Mouse (Mus musculus) MEL-GATA-1-ER (cell line): ENCODE results near the gene Zbtb44.
"Not testable (repeated sequence)": the region's sequence is repeated elsewhere in the genome, so short reads cannot be mapped to it uniquely, and the experiment has no call there.

ENCODE experiments used
- DNase-seq: peaks from one replicate; pipeline ENCODE4 v3.0.0-alpha.2; 2012; ENCODE audit warnings: low read depth; ENCODE audit errors: extremely low read depth

Gene Zbtb44

DNA sequence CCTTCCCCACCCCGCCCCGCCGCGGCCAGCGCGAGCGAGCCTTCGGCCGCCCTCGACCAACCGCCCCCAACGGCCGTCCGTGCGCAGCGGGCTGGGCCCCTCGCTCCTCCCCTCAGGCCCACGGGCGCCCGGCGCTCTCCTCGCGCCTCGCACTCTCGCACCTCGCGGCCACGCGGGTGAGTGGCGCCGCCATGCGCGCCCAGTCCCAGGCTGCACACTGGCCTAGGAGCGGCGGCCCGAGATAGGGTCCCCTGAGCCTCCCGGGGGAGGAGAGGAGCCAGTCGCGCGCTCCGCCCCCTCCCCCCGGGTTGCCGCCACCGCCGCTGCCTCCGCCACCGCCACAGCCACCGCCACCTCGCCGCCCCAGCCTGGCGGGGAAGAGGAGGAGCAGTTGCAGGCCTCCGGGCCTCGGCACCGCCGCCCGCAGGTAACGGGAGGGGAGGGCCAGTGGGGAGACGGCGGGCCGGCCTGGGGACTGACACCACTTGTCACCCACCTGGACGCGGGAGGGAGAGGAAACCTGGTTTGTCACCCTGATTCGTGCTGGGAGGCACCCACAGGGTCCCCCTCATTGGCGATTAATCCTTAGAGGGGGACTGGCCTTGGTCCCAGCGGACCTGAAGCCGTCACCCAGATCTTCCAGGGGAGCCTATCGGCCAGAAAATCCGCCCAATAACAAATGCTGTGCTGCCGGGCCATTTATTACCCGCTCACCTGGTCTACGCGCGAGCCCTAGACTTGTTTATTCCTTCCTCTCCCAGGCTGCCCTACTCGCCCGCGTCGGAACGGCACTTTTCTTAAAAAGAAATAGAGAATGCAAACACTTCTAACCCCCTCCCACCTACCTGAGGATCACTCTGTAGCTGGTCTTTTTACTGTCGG, at the start of gene Zbtb44:
Gene Zbtb44, plus strand, starts transcription at position 113 of the 882 bp plus-strand sequence.
- peak; percentile 36 for DNase-seq

DNA sequence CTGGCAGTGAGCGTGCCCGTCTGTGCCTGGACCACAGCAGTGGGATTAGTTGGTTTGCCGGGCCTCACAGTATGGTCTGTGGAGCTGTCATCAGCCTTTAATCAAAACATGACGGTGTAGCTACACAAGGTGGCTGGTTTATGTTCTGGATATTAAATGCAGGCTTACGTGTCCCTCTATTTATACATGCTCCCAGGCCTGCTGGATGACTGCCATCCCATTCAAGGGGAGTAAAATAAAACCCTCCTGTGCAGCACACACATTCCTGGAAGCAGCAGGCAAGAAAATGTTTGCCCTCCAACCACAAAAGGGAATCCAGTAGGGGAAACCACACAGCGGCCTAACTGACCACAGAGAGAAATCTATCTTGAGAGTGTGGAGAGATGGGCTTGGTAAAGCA, 44.7 kb upstream of the Zbtb44 start:
- no peak for DNase-seq

DNA sequence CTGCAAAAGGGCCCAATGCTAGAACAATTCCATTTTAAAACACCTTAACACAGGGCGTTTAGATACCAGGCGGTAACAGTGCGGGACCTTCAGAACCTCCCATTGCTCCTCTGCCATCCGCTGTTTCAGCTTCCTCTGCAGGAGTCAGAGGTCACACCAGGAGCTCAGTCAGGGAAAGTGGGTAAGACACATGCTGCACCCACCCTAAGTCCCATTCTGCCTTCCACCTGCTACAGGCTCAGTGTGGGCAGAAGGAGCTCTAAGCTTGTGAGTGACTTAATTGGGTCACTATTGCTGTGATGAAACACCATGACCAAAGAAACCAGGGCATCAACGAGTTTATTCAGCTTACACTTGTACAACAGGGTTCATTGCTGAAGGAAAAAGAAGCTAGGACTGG, 37.3 kb upstream of the Zbtb44 start:
- DNase-seq, result no peak

DNA sequence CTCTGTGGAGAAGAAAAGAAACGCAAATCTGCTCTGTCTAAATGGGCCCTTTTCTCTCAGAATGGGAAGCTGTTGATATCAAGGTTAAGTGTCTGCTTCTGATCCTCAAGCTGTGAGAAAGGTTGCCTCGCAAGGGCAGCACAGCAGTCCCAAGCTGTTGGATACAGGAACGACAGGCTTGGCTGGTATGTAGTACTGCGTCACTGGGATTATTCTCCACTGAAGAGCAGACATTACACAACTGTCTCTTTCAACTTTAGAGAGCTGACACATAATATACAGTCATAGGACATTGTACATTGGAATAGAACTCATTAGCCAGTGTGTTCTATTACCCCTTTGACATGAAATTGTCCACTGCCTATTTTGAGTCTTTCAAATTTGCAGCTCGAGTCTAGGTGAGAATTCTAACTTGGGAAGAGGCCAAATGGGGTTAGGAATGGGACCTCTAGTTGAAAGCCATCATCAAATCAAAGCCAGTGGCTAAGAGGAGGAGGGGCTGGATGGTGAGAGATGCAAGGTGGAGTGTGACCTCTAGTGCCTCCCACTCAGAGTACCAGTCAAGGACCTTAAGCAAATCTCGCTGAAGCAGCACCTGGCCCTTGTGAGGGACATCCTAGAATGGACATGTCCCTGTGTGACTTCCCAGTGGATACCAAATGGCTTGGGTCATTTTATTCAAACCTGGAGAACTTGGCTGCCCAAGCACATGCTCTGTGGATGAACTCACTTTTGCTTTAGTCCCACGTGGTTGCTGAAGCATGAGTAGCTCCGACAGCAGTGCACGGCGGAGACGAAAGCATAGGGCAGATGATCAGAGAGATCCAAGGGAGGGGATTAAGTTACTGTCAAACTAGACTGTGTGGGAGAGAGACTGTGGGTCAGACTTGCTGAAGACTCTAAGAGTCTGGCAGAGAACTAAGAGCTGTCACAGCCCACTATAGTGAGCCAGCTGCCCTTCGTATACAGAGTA, 33.6 kb upstream of the Zbtb44 start:
- DNase-seq, result no peak

DNA sequence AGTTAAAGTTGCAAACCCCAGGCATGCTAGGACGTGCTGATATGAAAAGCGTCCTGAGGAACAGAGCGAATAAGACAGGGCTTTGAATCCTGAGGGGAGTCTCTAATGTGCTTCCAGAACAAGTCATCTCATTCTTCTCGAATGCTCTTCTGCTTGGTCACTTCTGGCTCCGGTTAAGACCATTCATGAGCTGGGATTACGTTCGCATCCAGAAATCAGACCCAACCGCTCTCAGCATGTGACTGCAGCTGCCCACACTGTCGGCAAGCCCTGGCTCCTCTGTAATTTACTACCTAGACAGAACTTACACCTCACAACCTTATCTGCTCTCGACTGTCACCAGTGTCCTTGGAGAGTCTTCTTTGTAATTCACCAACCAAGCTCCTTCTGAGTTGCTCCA, 29.8 kb upstream of the Zbtb44 start:
- DNase-seq, result no peak

DNA sequence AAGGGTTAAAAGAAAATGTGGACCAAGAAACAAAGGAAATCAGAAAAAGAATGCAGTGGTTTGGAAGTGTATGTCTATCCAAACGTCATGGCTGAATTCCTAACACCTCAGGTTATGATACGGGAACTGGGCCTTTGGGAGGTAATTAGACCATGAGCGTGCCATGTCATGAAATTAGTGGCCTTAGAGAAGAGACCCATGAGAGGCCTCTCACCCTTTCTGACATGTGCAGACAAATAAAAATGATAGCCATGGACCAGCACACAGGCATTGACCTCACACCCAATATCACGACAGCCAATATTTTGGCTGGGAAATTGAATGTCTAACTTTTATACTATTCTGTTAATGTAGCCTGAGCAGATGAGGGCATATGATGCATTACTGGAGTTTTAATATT, 27.9 kb upstream of the Zbtb44 start:
- DNase-seq, result no peak

DNA sequence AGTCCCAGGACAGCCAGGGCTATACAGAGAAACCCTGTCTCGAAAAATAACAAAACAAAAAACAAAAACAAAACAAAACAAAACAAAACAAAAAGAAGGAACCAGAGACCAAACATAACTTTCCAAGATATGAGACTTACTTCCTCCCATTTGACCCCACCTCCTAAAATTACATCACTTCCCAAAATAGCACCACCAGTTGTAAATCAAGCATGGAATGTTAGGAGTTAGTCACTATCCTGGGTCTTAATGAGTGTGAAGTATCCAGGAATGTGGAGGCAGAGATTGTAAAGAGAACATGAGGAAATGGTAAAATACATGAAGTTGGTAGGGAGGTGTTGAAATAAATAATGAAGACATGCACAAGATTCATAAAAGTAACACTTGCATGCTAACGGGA, 21.1 kb upstream of the Zbtb44 start:
- DNase-seq, result no peak

DNA sequence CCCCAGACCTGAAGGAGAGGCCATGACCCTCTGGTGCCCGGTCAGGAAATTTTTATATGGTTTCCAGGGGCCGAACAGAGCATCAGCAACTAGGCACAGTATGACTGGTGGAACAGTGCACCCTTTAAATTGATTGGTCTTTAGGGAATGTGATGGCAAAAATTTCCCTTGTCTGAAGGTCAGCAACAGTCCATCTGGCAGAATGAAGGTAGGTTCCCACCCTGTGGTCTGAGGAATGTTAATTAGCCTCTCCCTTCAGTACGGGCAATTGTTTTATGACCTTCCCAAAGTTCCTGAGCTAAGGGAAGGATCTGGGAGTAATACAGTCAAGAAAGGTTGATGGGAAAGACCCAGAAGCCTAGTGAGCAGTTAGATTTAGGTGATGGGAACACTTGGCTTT, 20.4 kb upstream of the Zbtb44 start:
- no peak for DNase-seq

DNA sequence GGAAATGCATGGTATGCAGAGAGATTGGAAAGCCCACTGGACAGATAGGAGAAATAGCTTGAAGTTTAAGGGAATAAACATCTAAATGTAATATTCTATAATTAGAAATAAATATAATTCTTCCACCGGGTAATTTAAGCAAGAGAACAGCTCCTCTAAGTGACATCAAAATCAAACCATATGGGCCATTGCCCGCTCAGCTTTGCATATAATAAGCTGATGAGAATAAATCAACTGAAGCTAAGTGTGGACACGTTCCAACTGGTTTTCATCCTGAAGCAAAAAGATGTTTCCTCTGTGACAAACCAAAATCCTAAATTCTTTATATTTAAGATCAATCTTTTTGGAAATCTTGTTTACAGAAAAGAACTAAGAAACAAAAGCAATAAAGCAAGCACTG, 19.7 kb upstream of the Zbtb44 start:
- DNase-seq, result no peak

DNA sequence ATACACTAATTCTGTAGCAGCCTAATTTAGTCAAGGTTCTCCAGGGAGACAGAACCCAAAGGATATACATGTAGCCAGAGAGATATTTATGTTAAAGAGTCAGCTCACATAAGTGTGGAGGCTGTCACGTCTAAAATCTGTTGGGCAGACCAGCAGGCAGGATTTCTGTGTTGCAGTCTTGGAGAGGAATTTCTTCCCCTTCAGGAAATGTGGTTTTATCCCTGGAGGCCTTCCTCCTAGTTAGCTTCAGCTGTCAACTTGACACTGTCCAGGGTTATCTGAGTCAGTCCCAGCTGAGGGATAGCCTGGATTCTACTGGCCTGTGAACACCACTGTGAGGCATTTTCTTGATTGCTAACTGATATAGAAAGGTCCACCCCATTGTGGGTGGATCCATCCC, 18.9 kb upstream of the Zbtb44 start:
- DNase-seq, result no peak

DNA sequence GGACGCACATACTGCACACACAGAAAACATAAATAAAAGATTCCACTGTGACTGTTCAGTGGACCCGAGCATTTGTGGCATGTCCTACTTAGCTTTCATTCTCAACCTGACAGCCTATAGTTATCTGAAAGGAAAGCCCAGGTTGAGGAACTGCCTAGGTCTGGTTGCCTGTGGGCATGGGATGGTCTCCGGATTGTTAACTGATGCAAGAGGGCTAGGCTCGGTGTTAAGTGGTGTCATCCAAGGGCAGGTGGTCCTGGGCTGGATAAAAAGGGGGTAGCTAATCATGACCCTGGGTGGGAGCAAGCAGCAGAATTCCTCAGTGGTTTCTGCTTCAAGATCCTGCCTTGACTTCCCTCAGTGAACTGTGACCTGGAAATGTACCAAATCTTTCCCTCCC, 17.8 kb upstream of the Zbtb44 start:
- no peak for DNase-seq

DNA sequence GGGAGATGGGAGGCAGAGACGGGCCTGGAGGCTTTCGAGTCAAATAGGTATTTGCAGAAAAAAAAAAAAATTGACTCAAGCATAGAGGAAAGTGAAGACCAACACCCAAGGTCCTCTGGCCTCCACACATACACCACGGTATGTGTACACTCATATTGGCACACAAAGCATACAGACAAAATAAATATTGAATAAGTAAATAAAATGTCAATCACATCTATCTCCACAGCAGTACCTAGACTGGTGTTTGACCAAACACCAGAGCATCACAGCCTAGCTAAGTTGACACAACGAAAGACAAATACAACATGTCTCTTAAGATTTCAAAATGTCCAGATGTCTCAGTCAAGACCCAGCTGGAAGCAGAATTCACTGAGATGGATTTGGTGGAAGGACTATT, 17.0 kb upstream of the Zbtb44 start:
- DNase-seq, result no peak

DNA sequence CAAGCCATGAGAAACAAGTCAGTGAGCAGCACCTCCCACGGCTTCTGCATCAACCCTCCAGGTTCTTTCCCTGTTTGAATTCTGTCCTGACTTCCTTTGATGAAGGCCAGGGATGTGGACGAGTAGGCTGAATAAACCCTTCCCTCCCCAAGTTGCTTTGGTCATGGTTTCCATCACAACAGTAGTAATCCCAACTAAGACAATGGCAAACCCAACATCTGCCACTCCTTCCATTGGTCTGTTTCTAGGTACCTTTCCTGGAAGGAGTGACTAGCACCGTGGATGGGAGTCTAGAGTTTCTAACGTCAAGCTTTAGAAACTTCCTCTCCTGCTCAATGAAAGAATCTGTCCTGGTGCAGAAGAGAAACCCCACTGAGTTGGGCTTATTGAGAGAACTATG, 12.8 kb upstream of the Zbtb44 start:
- DNase-seq, result no peak

DNA sequence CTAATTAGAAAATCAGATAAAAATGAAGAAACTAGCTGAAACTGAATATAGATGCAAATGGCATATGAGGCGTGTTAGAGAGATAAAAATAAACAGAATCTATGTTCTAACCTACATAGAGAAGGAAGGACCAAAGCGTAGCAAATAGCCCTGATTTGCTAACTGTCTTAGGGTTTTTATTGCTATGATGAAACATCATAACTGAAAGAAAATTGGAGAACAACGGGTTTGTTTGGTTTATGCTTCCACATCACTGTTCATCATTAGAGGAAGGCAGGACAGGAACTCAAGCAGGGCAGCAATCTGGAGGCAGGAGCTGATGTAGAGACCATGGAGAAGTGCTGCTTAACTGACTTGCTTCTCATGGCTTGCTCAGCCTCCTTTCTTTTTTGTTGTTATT, 12.3 kb upstream of the Zbtb44 start:
- no peak for DNase-seq

DNA sequence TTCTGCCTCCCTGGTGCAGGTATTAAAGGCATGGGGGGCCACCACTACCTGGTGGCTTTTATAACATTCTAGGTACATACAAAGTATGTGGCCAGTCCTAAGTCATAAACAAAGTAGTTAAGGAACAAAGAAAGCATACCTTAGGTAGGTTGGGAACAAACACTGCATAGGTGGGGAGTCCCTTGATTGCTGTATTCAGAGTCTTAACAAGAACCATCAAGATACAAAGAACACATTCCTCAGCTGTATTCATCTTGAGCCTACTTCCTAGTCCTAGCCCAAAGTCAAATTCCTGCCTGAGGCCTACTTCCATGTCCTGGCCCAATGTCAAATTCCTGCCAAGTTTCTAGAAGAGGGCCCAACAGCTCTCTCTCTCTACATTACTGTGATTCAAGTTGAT, 11.7 kb upstream of the Zbtb44 start:
- DNase-seq, result no peak

DNA sequence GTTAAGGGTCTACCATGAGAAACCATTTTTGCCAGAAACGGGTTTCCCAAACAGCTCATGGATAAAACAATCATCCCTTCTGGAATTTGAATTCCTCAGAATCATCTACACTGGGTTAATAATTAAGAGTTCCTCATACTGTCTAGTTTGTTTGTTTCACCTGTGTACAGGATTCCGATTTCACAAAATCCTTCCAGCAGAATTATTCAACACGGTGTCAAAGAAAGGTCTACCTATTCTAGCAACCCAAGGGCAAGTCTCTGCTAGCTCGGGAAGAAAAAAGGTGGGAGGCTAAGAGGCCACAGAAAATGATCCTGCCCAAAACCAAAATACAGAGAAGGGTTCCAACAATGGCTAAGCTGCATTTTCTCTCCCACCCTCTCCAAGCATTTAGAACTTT, 2.2 kb upstream of the Zbtb44 start:
- no peak for DNase-seq

DNA sequence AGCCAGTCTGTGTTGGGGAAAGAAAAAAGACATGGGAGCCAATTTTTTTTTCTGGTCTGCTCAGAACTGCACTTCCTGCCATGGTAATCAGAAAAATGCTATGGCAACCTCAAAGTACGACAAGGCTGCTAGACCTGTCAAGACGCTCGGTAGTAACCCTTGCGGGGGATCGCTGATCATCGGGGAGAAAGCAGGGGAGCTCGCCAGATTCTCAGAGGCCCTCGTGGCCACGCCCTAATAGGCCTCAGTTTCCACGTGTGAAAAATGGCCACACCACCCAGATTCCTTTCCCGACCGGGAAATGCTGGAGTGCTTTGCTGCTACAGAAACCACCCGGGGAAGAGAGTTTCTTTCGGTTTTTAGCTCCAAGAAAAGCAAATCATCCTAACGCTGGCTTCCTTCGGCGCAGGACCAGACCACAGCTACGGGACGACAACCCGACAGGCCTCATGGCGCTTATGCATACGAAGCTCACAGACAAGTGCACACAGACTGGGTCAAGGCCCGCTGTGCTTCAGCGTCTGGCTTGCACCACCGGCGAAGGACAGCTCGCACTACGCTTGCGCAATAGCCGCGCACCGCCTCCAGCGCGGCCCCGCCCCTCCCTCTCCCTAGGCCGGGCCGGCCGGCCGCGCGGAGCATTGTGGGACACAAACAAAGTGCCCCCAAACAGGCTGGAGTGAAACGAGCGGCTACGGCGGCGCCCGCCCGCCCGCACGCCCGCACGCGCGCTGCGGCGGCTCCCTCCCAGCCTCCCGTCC, 513 bp upstream of the Zbtb44 start:
- peak; percentile 91 for DNase-seq

DNA sequence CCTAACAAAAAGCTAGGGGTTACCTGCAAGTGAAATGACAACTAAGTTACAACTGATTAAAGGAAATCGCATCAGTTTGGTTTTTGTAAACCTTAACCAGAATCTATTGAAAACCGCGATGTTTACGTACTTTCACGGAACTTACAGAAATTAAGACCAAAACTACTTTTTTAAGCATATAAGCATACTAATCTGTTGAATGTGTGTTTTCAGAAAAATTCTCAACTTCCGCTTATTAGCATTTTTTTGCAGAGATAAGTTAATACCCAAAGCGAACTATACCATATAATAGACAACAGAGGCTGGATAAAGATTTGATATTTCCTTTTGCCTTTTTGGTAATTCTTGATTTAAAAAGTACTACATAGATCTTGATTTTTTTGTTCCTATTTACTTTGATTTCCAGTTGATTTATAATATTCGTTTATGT, 985 bp downstream of the Zbtb44 start:
- DNase-seq, result peak; percentile 62

DNA sequence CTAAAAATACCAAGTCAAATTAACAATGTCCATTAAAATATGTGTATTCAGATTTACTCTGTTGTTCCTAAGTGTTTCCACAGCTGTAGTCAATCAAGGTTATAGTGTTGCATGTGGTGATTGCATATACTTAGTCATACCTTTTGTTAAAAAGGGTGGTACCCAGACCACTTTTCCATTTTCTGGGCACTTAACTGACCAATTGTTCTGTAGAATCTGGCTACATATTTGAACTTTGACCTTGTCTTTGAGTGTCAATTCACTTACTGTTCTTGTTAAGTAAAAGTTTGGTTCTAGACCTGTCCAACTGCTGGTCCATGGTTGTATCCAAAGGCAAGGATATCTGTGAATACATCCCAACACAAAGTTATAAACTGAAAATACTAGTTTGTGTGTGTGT, 2.1 kb downstream of the Zbtb44 start:
- DNase-seq, result no peak

DNA sequence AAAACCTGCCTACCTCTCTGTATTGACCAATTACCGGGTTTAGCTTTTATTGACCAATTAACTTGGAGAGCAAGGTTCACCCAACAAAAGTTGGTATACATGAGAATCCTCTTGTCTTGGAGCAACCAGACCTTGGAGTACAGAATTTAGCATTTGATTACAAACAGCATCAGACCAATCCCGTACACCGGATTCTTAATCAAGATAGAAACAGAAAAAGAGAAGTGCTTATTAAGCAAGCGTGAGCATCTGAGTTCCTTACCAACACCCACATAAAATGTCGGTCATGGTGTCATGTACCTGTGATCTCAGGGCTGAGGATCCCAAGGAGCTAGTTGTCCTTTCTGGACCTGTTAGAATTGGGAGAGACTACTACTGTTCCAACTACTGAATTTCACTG, 19.8 kb downstream of the Zbtb44 start:
- peak; percentile 4 for DNase-seq

DNA sequence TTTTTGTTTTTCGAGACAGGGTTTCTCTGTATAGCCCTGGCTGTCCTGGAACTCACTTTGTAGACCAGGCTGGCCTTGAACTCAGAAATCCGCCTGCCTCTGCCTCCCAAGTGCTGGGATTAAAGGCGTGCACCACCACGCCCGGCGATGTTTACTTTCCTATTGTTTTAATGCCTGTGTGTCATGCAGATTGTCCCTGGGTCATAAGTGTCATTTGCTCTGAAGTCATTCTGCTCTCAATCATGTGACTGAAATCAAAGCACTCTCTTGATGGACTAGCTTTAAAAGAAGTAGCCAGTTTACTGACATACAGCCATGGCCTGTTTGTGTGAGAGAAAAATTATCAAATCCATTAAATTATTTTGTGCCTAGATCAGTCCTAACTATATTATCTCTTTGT, 21.1 kb downstream of the Zbtb44 start:
- not testable (repeated sequence) for DNase-seq

DNA sequence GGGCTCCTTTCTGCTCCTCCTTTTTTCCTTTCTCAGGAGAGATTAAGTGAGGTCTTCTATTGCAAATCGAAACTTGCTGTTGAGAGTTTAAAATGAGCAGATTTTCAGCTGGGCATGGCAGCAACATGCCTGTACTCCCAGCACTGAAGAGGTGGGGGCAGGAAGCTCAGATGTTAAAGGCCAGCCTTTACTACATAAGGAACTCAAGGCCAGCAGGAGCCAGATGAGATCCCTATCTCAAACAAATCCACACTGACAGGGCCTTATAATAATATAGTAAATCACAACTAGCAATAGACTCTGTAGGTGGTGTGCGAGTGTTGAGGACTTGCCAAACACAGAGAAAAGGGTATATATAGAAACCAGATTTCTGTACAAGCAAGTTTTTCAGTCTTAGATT, 28.3 kb downstream of the Zbtb44 start:
- DNase-seq, result no peak
